Mouse (Mus musculus) heart, embryonic 16.5 days (tissue): ENCODE measurements around the gene Trnp1. TPM values are rescaled to one million over a fixed set of nuclear protein-coding genes. Genes with fewer than 3 reads are reported as not detected.

Experiments
- ATAC-seq: fragments of 200-750 bp; cut with Nextera tagmentation; replicated peaks from 2 replicates; pipeline ENCODE4 v1.8.0; 2017; ENCODE audit warnings: moderate number of reproducible peaks; ENCODE audit not compliant: insufficient read depth, low FRiP score; ENCODE audit errors: extremely low read depth
- H3K27ac ChIP-seq: fragments of 300-500 bp; sonication (generic); 2 replicates; pipeline ENCODE4 v1.5.1; 2014; ENCODE audit warnings: mild to moderate bottlenecking, low read length, control low read depth, moderate library complexity
- H3K27me3 ChIP-seq: fragments of 300-500 bp; sonication (generic); 2 replicates; pipeline ENCODE4 v1.6.1; 2014; ENCODE audit warnings: low read length, mixed read lengths; ENCODE audit not compliant: control insufficient read depth, insufficient read depth
- H3K36me3 ChIP-seq: fragments of 300-500 bp; sonication (generic); 2 replicates; pipeline ENCODE4 v1.6.1; 2014; ENCODE audit not compliant: control insufficient read depth, insufficient read depth
- H3K4me1 ChIP-seq: fragments of 300-500 bp; sonication (generic); 2 replicates; pipeline ENCODE4 v1.6.1; 2014; ENCODE audit warnings: low read length, mixed read lengths; ENCODE audit not compliant: control insufficient read depth, insufficient read depth
- H3K4me2 ChIP-seq: fragments of 300-500 bp; sonication (generic); 2 replicates; pipeline ENCODE4 v1.6.1; 2014; ENCODE audit warnings: low read depth, mild to moderate bottlenecking, control low read depth, low read length
- H3K4me3 ChIP-seq: fragments of 300-500 bp; sonication (generic); 2 replicates; pipeline ENCODE4 v1.5.1; 2014; ENCODE audit warnings: mild to moderate bottlenecking, control low read depth, low read length
- H3K9ac ChIP-seq: fragments of 300-500 bp; sonication (generic); 2 replicates; pipeline ENCODE4 v1.6.1; 2014; ENCODE audit warnings: low read length, control low read depth
- H3K9me3 ChIP-seq: fragments of 300-500 bp; sonication (generic); replicated peaks from 2 replicates; pipeline ENCODE4 v1.6.1; 2016; ENCODE audit warnings: low read length; ENCODE audit not compliant: control insufficient read depth
- WGBS: fragments of 180-500 bp; shearing (Covaris S2); extraction: QIAGEN DNeasy Blood & Tissue Kit; methylation state at CpG from one replicate; pipeline ENCODE4 v1.1.7; 2014; 5-methylcytosine and 5-hydroxymethylcytosine counted together
- polyA plus RNA-seq: library from polyadenylated mRNA; unstranded; fragments of >200 nt; fragmentation: Nextera tagmentation; extraction: Ambion mirVana; gene quantifications from 2 replicates; pipeline ENCODE4 v1.2.1, GENCODE M21; 2015

Gene Trnp1
- polyA plus RNA-seq, result 0.64 and 1.5 TPM in 2 replicates

DNA sequence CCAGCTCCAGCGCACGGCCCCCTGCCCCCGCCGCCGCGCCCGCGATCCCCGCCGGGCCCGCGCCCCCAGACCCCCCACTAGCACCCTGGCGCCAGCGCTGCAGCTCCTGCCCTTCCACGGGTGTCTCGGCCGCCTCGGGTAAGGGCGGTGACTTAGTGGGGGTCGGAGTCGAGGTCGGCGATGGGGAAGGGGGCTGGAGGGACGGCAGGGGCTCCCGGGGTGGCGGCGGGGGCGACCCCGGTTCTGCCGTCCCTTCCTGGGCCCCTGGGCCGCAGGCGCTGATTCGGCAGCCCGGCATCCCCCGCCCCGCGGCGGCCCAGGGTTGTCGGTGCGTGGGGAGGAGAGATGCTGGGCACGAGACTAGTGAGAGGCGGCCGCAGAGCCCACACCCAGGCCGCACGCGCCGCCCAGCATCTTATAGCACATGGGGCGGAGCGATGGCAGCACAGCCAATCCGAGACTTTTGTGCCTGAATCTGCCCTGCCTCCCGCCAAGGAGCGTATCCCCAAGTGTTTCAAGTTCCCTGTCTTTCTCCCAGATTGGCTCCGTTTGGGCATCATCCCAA, at the start of gene Trnp1:
Trnp1 (minus strand) TSS at position 391 of the 565 bp plus-strand sequence.
- Histone ChIP-seq H3K4me3 (peak within 1 kb of the TSS; percentile 69), H3K9me3 (no peaks in the 10 kb centered on the region), H3K27me3 (peaks cover 75% of the 10 kb centered on the region), H3K4me2 (peak within 1 kb of the TSS; percentile 99), H3K9ac (peak within 1 kb of the TSS; percentile 71), H3K36me3 (no peaks in the 10 kb centered on the region), H3K4me1 (peaks cover 25% of the 10 kb centered on the region), H3K27ac (no peak within 1 kb of the TSS)
- WGBS, result 1% methylated on average over 47 of the region's 53 CpGs
- peak; percentile 63 for ATAC-seq

DNA sequence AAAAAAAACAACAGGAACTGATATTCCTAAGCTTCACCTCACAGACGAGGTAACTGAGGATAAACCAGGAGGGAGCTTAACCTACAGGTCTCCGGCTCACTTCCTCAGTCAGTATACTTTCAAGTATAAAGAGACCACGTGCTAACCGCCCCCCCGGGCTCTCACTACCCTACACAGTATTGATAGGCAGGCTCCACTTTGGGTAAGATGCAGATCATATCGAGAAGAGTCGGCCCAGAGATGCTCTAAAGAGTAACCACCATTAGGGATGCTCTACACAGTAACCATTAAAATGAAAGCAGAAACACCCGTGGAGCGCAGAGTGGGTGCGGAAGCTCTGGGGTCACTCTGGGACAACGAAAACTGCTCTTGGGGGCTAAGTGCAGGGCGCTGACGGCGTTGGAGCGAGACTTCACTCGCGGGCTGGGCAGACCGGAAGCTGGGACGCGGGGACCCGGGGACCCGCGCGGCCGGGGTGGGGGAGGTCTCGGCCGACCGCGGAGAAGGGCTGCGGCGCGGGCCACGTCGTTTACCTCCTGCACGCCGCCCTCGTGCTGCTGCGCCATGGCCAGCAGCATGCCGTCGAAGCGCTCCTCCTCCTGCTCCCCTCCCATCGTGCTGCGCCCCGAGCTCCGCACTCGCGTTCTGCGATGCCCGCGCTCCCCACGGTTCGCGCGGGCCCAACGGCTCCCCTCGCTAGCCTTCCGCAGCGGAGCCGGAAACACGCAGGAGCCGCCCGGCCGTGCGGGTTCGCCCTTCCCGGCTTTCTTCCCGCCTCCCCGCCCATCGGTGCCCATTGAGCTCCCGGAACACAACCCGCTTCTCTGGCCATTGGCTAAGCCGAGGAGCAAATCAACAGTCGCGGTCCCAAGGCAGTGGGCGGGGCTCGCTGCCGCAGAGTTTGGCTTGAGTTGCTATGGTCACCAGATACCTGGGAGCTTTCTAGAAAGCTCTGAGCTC, 47.2 kb upstream of the Trnp1 start, which contains the start of gene Nudc:
Nudc (minus strand) TSS at position 725 of the 960 bp plus-strand sequence.
- Histone ChIP-seq H3K27me3 (no peaks in the 10 kb centered on the region), H3K4me1 (peaks cover 14% of the 10 kb centered on the region), H3K9me3 (peaks cover 2% of the 10 kb centered on the region; the same call in 1 of the 2 replicates), H3K4me3 (peak within 1 kb of the TSS; percentile 95), H3K36me3 (peaks cover 6% of the 10 kb centered on the region; the same call in 1 of the 2 replicates), H3K9ac (peak within 1 kb of the TSS; percentile 92), H3K4me2 (peak within 1 kb of the TSS; percentile 94), H3K27ac (peak within 1 kb of the TSS; percentile 71)
- ATAC-seq, result peak; percentile 99
- WGBS, result under 1% methylated on average over 77 of the region's 77 CpGs

DNA sequence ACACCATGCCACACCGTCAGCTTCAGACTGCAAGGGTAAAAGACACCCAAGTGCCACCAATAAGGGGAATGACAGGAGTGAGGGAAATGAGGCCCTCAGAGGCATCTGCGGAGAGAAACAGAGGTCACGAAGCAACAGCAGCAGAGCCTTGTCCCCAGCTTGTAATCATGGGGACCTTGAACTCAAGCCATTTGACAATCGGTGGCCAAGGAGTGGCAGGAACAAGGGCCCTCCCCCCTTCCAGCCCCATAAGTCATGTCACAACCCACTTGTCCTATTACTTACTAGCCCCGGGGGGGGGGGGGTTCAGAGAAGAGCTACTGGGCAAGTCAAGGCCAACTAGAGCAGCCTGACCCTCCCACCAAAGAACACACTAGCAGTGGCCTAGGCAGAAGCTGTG, 38.3 kb upstream of the Trnp1 start:
- no peaks in the 10 kb centered on the region for H3K27me3 ChIP-seq
- ATAC-seq, result no peak
- H3K9me3 ChIP-seq, result no peaks in the 10 kb centered on the region
- H3K4me2 ChIP-seq, result no peak overlapping the region
- H3K36me3 ChIP-seq, result peaks cover 42% of the 10 kb centered on the region
- no peak overlapping the region for H3K9ac ChIP-seq
- H3K4me1 ChIP-seq, result no peaks in the 10 kb centered on the region
- no peak overlapping the region for H3K27ac ChIP-seq
- H3K4me3 ChIP-seq, result no peak overlapping the region
- WGBS, result 84% methylated on average over 5 of the region's 5 CpGs

DNA sequence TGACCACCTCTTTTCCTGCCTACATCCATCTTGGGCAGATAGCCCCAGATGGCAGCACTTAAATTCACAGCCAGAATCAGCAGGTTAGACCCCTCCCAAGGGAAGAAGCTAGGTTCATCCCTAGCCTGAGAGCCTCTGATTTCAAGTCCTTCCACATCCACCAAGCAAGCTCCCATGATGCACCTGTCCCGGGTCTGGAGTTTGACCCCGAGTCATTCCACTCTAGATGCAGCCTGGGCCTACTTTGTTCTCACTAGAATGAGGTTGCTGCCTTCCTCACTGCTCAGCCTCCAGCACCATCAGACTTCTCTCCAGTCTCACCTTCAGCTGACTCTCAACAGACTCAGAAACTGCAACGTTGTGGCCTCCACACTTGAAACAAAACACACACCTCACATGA, 37.7 kb upstream of the Trnp1 start:
- 89% methylated on average over 3 of the region's 3 CpGs for WGBS
- H3K4me3 ChIP-seq, result no peak overlapping the region
- H3K4me1 ChIP-seq, result no peaks in the 10 kb centered on the region
- no peaks in the 10 kb centered on the region for H3K9me3 ChIP-seq
- no peak overlapping the region for H3K27ac ChIP-seq
- no peaks in the 10 kb centered on the region for H3K27me3 ChIP-seq
- H3K9ac ChIP-seq, result no peak overlapping the region
- H3K4me2 ChIP-seq, result no peak overlapping the region
- ATAC-seq, result no peak
- H3K36me3 ChIP-seq, result peaks cover 48% of the 10 kb centered on the region

DNA sequence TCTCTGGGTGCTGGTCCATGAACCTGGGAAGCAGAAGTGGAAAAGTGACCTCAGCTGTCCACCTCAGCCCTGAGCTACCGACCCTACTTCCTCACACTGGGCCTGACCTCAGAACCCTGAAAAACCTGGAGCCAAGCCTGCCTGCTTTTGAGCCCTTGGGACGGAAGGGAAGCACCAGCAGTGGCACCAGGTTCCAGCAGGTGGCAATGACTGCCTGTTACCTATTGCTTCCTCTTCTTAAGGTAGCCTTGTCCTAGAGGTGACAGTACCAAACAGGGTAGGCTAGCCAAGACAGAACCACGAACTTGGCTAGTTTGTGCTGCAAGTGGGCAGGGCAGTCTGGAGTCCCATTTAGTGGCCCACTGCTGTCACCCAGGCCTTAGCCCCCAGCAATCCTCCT, 34.4 kb upstream of the Trnp1 start:
- Histone ChIP-seq H3K4me2 (no peak overlapping the region), H3K4me1 (no peaks in the 10 kb centered on the region), H3K27me3 (no peaks in the 10 kb centered on the region), H3K9me3 (no peaks in the 10 kb centered on the region), H3K36me3 (peaks cover 46% of the 10 kb centered on the region), H3K9ac (no peak overlapping the region), H3K27ac (no peak overlapping the region), H3K4me3 (no peak overlapping the region)
- 85% methylated on average over 3 of the region's 3 CpGs for WGBS
- no peak for ATAC-seq

DNA sequence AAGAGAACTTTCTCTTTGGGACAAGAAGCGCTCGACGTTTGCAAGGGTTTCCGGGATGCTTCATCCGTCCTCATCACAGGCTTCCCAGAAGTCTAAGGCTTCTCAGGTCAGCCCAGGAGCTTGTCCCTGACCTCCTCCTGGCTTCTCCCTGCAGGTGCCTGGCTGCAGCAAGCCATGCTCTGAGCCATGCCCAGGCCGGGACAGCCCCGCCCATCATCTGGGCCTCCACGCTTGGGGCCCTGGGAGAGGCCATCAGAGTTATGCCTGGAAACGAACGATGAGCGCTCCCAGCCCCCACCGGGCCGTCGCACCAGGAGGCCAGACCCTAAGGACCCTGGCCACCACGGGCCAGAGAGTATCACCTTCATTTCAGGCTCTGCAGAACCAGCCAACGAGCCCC, 29.4 kb upstream of the Trnp1 start:
- H3K4me2 ChIP-seq, result no peak overlapping the region
- no peak overlapping the region for H3K4me3 ChIP-seq
- no peaks in the 10 kb centered on the region for H3K27me3 ChIP-seq
- H3K27ac ChIP-seq, result no peak overlapping the region
- H3K9ac ChIP-seq, result no peak overlapping the region
- no peaks in the 10 kb centered on the region; the same call in 1 of the 2 replicates for H3K9me3 ChIP-seq
- H3K4me1 ChIP-seq, result no peaks in the 10 kb centered on the region
- 60% methylated on average over 16 of the region's 16 CpGs for WGBS
- ATAC-seq, result no peak
- H3K36me3 ChIP-seq, result peaks cover 24% of the 10 kb centered on the region

DNA sequence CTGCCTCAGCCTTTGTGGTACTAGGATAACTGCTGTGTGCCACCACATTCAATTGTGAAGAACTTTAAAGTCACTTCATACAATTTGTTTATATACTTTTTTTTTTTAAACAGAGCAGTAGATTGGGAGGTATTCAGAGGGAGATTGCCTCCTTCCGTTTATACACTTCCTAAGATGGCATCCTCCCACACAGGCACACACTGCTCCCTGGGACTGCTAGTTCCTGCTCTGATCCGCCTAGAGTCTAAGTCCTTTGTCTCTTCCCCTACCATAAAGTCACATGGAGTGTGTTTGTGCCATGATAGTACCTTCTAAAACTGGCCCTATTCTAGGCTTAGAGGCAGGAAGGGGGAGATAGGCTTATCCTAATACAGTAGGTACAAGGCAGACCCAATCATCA, 23.2 kb upstream of the Trnp1 start:
- H3K27me3 ChIP-seq, result peaks cover 29% of the 10 kb centered on the region
- H3K9ac ChIP-seq, result no peak overlapping the region
- H3K4me3 ChIP-seq, result no peak overlapping the region
- 0 out of 2 replicates have a peak, but pooled peaks cover 5% of the 10 kb centered on the region for H3K4me1 ChIP-seq
- H3K27ac ChIP-seq, result no peak overlapping the region
- no peak for ATAC-seq
- 60% methylated on average over 2 of the region's 2 CpGs for WGBS
- no peak overlapping the region for H3K4me2 ChIP-seq
- no peaks in the 10 kb centered on the region for H3K36me3 ChIP-seq
- no peaks in the 10 kb centered on the region; the same call in 1 of the 2 replicates for H3K9me3 ChIP-seq

DNA sequence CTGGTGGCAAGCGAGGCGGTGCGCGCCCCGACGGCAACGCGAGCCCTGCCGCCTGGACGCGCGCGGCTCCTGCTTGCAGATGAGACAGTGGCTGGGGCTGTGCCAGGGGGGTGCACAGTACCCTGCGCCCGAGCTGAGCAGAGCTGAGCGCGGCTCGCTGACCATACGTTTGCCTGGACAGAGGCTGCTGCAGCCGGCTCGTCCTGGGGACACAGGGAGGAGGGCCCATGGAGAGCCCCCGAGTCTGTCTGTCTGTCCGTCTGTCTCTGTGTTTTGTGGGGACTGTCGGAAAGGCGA, 21.0 kb upstream of the Trnp1 start:
- no peak overlapping the region for H3K27ac ChIP-seq
- WGBS, result 5% methylated on average over 25 of the region's 25 CpGs

More for the DNA sequence above, 21.0 kb upstream of the Trnp1 start:
- ATAC-seq, result peak; percentile 41; the same call in 1 of the 2 replicates
- Histone ChIP-seq H3K4me1 (0 out of 2 replicates have a peak, but pooled peaks cover 5% of the 10 kb centered on the region), H3K4me2 (peak overlapping the region; percentile 73), H3K9me3 (no peaks in the 10 kb centered on the region), H3K27me3 (peaks cover 29% of the 10 kb centered on the region), H3K9ac (peak overlapping the region; percentile 70), H3K4me3 (peak overlapping the region; percentile 53), H3K36me3 (no peaks in the 10 kb centered on the region)
